Mouse (Mus musculus): Measurements from ENCODE around the gene Cxcl9. TPM values are rescaled to one million over a fixed set of nuclear protein-coding genes. Genes with fewer than 3 reads are reported as not detected.

The Cxcl9 gene
- polyA plus RNA-seq, 1 experiment from 2014 or later = 0.05 TPM

DNA sequence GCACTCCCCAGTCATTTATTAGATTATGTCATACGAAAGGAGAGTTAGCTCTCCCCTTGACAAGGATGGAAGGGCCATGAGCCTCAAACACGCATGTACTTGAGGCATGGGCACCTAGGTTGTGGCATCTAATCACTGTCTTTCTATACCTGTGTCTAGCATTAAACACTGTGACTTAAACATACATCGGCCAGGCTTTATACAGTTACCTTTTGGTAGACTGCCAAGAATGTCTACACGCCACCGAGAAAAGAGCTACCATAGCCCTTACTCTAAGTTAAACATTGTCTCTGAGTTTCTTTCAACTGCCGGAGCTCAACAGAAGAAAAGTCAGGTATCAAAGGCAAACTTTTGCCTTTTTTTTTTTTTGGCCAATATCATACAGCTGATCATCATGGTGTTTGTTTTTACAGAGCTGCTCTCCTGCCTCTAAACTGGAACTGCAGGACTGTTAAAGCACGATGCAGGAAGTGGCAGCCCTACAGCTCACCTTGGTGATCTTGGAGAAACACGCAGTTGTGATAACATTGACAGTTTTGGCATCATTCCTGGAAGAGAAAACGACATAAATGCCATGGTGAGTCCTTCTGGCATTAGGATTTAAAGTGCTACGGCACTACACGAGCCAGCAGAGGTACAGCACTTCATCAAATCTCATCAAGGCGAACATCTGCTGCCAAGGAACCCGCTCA lies 25.6 kb downstream of the Cxcl9 start:
- no peaks in the 10 kb centered on the region for H3K4me1 ChIP-seq (replicated peaks; ENCODE audit: control insufficient read depth, insufficient read depth, low read length)
- WGBS = 81% methylated on average over 13 of the region's 13 CpGs
- H3K4me2 ChIP-seq (replicated peaks; ENCODE audit: low read depth) = no peak overlapping the region
- H3K27me3 ChIP-seq (replicated peaks; ENCODE audit: control insufficient read depth, insufficient read depth, low read length) = no peaks in the 10 kb centered on the region
- TF ChIP-seq CTCF (IDR thresholded peaks at IDR 0.05; ENCODE audit: low read depth) = no peak
- ATAC-seq = no peak
- no peak overlapping the region for H3K27ac ChIP-seq (ENCODE audit: low read depth, low read length)
- H3K36me3 ChIP-seq (ENCODE audit: control insufficient read depth, insufficient read depth) = peaks cover 79% of the 10 kb centered on the region
- H3K9me3 ChIP-seq (ENCODE audit: control insufficient read depth) = no peaks in the 10 kb centered on the region
- H3K9ac ChIP-seq (ENCODE audit: low read depth, low read length) = no peak overlapping the region
- no peak overlapping the region for H3K4me3 ChIP-seq (ENCODE audit: low read depth, low read length)

DNA sequence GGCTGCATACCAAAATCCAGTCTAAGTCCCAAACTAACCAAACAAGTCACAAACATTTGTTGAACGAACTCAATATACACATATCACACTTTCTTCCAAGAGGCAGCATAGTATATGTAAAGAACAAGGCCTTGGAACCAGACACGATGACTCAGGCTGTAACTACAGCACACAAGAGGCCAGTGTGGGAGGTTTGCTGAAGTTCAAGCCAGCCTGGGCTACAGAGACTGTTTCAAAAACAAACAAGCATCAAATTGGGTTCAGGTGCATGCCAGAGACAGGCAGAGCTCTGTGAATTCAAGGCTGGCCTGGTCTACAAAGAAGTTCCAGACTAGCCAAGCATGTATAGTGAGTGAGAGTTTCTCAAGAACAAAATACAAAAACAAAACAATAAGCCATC lies 33.4 kb downstream of the Cxcl9 start:
- 77% methylated on average over 2 of the region's 2 CpGs for WGBS
- ATAC-seq = no peak
- no peak for TF ChIP-seq CTCF (IDR thresholded peaks at IDR 0.05; ENCODE audit: low read depth)
- no peaks in the 10 kb centered on the region for H3K9me3 ChIP-seq (ENCODE audit: control insufficient read depth)
- no peak overlapping the region for H3K4me2 ChIP-seq (replicated peaks; ENCODE audit: low read depth)
- no peak overlapping the region for H3K9ac ChIP-seq (ENCODE audit: low read depth, low read length)
- peak overlapping the region; percentile 36 for H3K27ac ChIP-seq (ENCODE audit: low read depth, low read length)
- H3K36me3 ChIP-seq (ENCODE audit: control insufficient read depth, insufficient read depth) = peaks cover 56% of the 10 kb centered on the region
- no peaks in the 10 kb centered on the region; the same call in 1 of the 2 replicates for H3K4me1 ChIP-seq (replicated peaks; ENCODE audit: control insufficient read depth, insufficient read depth, low read length)
- H3K27me3 ChIP-seq (replicated peaks; ENCODE audit: control insufficient read depth, insufficient read depth, low read length) = no peaks in the 10 kb centered on the region
- no peak overlapping the region for H3K4me3 ChIP-seq (ENCODE audit: low read depth, low read length)

- Histone ChIP-seq H3K27me3 (replicated peaks; ENCODE audit: control insufficient read depth, insufficient read depth, low read length) (no peaks in the 10 kb centered on the region), H3K4me1 (replicated peaks; ENCODE audit: control insufficient read depth, insufficient read depth, low read length) (no peaks in the 10 kb centered on the region; the same call in 1 of the 2 replicates), H3K4me3 (ENCODE audit: low read depth, low read length) (no peak overlapping the region), H3K4me2 (replicated peaks; ENCODE audit: low read depth) (peak overlapping the region; percentile 37), H3K9ac (ENCODE audit: low read depth, low read length) (peak overlapping the region; percentile 17; the same call in 1 of the 2 replicates), H3K27ac (ENCODE audit: low read depth, low read length) (peak overlapping the region; percentile 81), H3K9me3 (ENCODE audit: control insufficient read depth) (no peaks in the 10 kb centered on the region), H3K36me3 (ENCODE audit: control insufficient read depth, insufficient read depth) (peaks cover 61% of the 10 kb centered on the region)
- no peak for TF ChIP-seq CTCF (IDR thresholded peaks at IDR 0.05; ENCODE audit: low read depth)
- peak; percentile 94 for ATAC-seq
- 41% methylated on average over 6 of the region's 6 CpGs for WGBS
These were observed 36.0 kb downstream of the Cxcl9 start for GRCm38 (mm10) chr5:92291652-92292414.

DNA sequence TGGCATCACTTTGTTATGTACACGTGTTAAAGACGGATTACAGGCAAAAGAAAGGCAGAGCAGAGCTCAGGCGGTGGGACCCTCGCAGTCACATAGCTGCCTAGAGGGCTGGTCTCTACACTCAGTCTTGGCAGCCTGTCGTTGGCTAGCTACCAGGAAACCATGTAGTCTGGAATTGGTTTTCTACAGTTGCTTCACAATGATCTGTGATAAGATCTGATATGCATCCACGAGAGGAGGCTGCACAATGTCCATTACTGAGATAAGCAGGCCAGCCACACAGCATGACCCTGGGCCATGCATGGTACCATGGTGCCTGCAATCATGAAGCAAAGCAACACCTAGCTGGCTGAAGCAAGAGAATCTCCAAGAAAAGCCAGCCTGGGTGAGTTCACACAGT lies 40.0 kb downstream of the Cxcl9 start:
- no peak overlapping the region for H3K4me2 ChIP-seq (replicated peaks; ENCODE audit: low read depth)
- peaks cover 57% of the 10 kb centered on the region for H3K36me3 ChIP-seq (ENCODE audit: control insufficient read depth, insufficient read depth)
- ATAC-seq = no peak
- no peak overlapping the region for H3K9ac ChIP-seq (ENCODE audit: low read depth, low read length)
- 76% methylated on average over 6 of the region's 6 CpGs for WGBS
- no peaks in the 10 kb centered on the region for H3K27me3 ChIP-seq (replicated peaks; ENCODE audit: control insufficient read depth, insufficient read depth, low read length)
- H3K4me1 ChIP-seq (replicated peaks; ENCODE audit: control insufficient read depth, insufficient read depth, low read length) = 0 out of 2 replicates have a peak, but pooled peaks cover 4% of the 10 kb centered on the region
- no peak for TF ChIP-seq CTCF (IDR thresholded peaks at IDR 0.05; ENCODE audit: low read depth)
- H3K4me3 ChIP-seq (ENCODE audit: low read depth, low read length) = no peak overlapping the region
- no peaks in the 10 kb centered on the region for H3K9me3 ChIP-seq (ENCODE audit: control insufficient read depth)
- no peak overlapping the region; the same call in 1 of the 2 replicates for H3K27ac ChIP-seq (ENCODE audit: low read depth, low read length)

DNA sequence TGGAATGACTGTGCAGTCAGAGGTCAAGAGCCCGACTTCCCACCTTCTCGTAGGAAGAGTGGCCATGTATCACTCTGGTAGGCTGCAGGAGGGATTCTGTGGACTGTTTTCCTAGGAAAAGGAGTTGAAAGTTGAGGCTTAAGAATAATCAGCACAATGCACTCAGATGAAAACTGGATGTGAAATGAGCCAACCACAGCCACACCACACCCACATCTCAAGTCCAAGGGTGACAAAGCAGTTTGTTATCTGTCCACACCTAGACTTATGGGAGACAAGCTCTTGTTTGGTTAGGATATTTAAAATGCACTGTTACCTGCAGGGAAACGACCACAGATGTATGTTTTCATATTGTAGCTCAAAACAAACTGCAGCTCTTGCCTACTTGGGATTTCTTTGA lies 44.8 kb downstream of the Cxcl9 start:
- 0 out of 2 replicates have a peak, but pooled peaks cover 9% of the 10 kb centered on the region for H3K4me1 ChIP-seq (replicated peaks; ENCODE audit: control insufficient read depth, insufficient read depth, low read length)
- H3K27ac ChIP-seq (ENCODE audit: low read depth, low read length) = peak overlapping the region; percentile 61; the same call in 1 of the 2 replicates
- H3K4me2 ChIP-seq (replicated peaks; ENCODE audit: low read depth) = peak overlapping the region; percentile 46
- WGBS = 27% methylated on average over 3 of the region's 3 CpGs
- H3K9ac ChIP-seq (ENCODE audit: low read depth, low read length) = no peak overlapping the region
- H3K27me3 ChIP-seq (replicated peaks; ENCODE audit: control insufficient read depth, insufficient read depth, low read length) = no peaks in the 10 kb centered on the region
- no peaks in the 10 kb centered on the region for H3K9me3 ChIP-seq (ENCODE audit: control insufficient read depth)
- ATAC-seq = peak; percentile 65; the same call in 1 of the 2 replicates
- peaks cover 28% of the 10 kb centered on the region; the same call in 1 of the 2 replicates for H3K36me3 ChIP-seq (ENCODE audit: control insufficient read depth, insufficient read depth)
- TF ChIP-seq CTCF (IDR thresholded peaks at IDR 0.05; ENCODE audit: low read depth) = no peak
- H3K4me3 ChIP-seq (ENCODE audit: low read depth, low read length) = no peak overlapping the region

DNA sequence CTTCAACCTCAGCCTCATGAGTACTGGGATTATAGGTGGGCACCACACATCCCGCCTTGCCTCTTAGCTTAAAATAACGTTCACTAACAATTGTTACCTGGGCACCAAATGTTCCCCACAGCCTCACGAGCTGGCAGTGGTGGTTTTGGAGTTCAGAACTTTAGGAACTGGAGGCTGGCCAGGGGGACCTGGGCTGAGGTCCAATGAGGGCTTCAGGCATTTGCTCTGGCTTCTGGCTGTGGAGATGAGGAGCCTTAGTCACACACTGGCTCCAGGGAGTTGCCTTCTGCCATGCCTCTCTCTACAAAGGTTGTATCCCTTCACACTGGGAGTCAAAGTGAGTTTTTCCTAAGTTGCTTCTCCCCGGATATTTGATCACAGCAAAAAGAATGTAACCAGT lies 45.3 kb downstream of the Cxcl9 start:
- no peak for ATAC-seq
- TF ChIP-seq CTCF (IDR thresholded peaks at IDR 0.05; ENCODE audit: low read depth) = no peak
- H3K9me3 ChIP-seq (ENCODE audit: control insufficient read depth) = no peaks in the 10 kb centered on the region
- H3K27ac ChIP-seq (ENCODE audit: low read depth, low read length) = peak overlapping the region; percentile 61; the same call in 1 of the 2 replicates
- WGBS = 67% methylated on average over 4 of the region's 4 CpGs
- 0 out of 2 replicates have a peak, but pooled peaks cover 9% of the 10 kb centered on the region for H3K4me1 ChIP-seq (replicated peaks; ENCODE audit: control insufficient read depth, insufficient read depth, low read length)
- H3K9ac ChIP-seq (ENCODE audit: low read depth, low read length) = no peak overlapping the region
- no peak overlapping the region for H3K4me3 ChIP-seq (ENCODE audit: low read depth, low read length)
- H3K4me2 ChIP-seq (replicated peaks; ENCODE audit: low read depth) = no peak overlapping the region
- peaks cover 23% of the 10 kb centered on the region; the same call in 1 of the 2 replicates for H3K36me3 ChIP-seq (ENCODE audit: control insufficient read depth, insufficient read depth)
- no peaks in the 10 kb centered on the region for H3K27me3 ChIP-seq (replicated peaks; ENCODE audit: control insufficient read depth, insufficient read depth, low read length)

Data from intestine, postnatal 0 days (tissue).